Mouse (Mus musculus) heart, embryonic 13.5 days (tissue): Measurements from ENCODE around the gene Tsen2. TPM values are rescaled to one million over a fixed set of nuclear protein-coding genes. Genes with fewer than 3 reads are reported as not detected.

Source experiments
- ATAC-seq: fragments of 200-750 bp; cut with Nextera tagmentation; 2 replicates; pipeline ENCODE4 v1.8.0; 2017; ENCODE audit warnings: moderate TSS enrichment; ENCODE audit not compliant: insufficient number of reproducible peaks, low FRiP score, low TSS enrichment; ENCODE audit errors: extremely low read depth
- H3K27ac ChIP-seq: fragments of 300-500 bp; sonication (generic); replicated peaks from 2 replicates; pipeline ENCODE4 v1.5.1; 2015; ENCODE audit warnings: moderate library complexity, mild to moderate bottlenecking, inconsistent platforms
- H3K27me3 ChIP-seq: fragments of 300-500 bp; sonication (generic); replicated peaks from 2 replicates; pipeline ENCODE4 v1.6.1; 2015; ENCODE audit warnings: mild to moderate bottlenecking, inconsistent platforms
- H3K36me3 ChIP-seq: fragments of 300-500 bp; sonication (generic); 2 replicates; pipeline ENCODE4 v1.6.1; 2015; ENCODE audit warnings: mild to moderate bottlenecking, inconsistent platforms
- H3K4me1 ChIP-seq: fragments of 300-500 bp; sonication (generic); 2 replicates; pipeline ENCODE4 v1.6.1; 2015; ENCODE audit warnings: inconsistent platforms
- H3K4me2 ChIP-seq: fragments of 300-500 bp; sonication (generic); 2 replicates; pipeline ENCODE4 v1.6.1; 2015; ENCODE audit warnings: inconsistent platforms, mild to moderate bottlenecking, moderate library complexity
- H3K4me3 ChIP-seq: fragments of 300-500 bp; sonication (generic); 2 replicates; pipeline ENCODE4 v1.5.1; 2015; ENCODE audit warnings: moderate library complexity, mild to moderate bottlenecking, inconsistent platforms
- H3K9ac ChIP-seq: fragments of 300-500 bp; sonication (generic); 2 replicates; pipeline ENCODE4 v1.6.1; 2015; ENCODE audit warnings: inconsistent platforms, mild to moderate bottlenecking, moderate library complexity
- H3K9me3 ChIP-seq: fragments of 300-500 bp; sonication (generic); 2 replicates; pipeline ENCODE4 v1.6.1; 2016; ENCODE audit warnings: inconsistent platforms
- WGBS: fragments of 180-500 bp; shearing (Covaris S2); methylation state at CpG from one replicate; pipeline ENCODE4 v1.1.7; 2015; ENCODE audit warnings: mixed read lengths; 5-methylcytosine and 5-hydroxymethylcytosine counted together
- polyA plus RNA-seq: library from polyadenylated mRNA; unstranded; fragments of >200 nt; fragmentation: Nextera tagmentation; extraction: Ambion mirVana; gene quantifications from 2 replicates; pipeline ENCODE4 v1.2.1, GENCODE M21; 2015

The Tsen2 gene
- polyA plus RNA-seq, 1 experiment from 2014 or later: 18.4 TPM

- no peaks in the 10 kb centered on the region for H3K36me3 ChIP-seq
- H3K9me3 ChIP-seq: no peaks in the 10 kb centered on the region
- no peak overlapping the region for H3K9ac ChIP-seq
- H3K4me3 ChIP-seq: no peak overlapping the region
- WGBS: 64% methylated on average over 2 of the region's 2 CpGs
- no peak for ATAC-seq
- H3K4me1 ChIP-seq: peaks cover 4% of the 10 kb centered on the region; the same call in 1 of the 2 replicates
- no peak overlapping the region for H3K27ac ChIP-seq
- H3K4me2 ChIP-seq: no peak overlapping the region
- H3K27me3 ChIP-seq: peaks cover 24% of the 10 kb centered on the region
These were observed 26.1 kb upstream of the Tsen2 start for GRCm38 (mm10) chr6:115518352-115518751.

DNA sequence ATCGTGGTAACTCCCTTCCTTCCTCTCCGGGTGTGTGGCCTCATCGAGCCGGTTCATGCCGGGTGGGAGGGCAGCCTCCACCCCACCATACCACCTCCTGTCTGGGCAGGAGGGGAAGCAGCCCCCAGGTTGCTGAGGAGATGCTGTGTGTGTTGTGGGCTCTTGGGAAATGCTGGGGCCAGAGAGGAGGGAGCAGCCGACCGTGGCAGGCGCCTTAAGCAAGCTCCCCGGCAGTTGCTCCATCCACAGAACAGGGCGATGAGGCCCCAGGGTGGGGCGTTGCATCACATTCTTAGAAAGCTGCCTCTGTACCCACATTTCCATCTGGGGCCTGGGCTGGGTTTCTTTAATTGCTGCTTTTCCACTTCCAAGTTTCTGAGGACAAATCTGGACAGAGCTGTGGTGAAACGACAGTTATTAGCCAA lies 25.2 kb upstream of the Tsen2 start:
- Histone ChIP-seq H3K9ac (no peak overlapping the region), H3K27ac (no peak overlapping the region), H3K4me3 (no peak overlapping the region), H3K4me1 (peaks cover 8% of the 10 kb centered on the region), H3K36me3 (no peaks in the 10 kb centered on the region), H3K9me3 (no peaks in the 10 kb centered on the region), H3K4me2 (no peak overlapping the region), H3K27me3 (peaks cover 24% of the 10 kb centered on the region)
- WGBS: 61% methylated on average over 11 of the region's 12 CpGs
- no peak; the same call in 1 of the 2 replicates for ATAC-seq

GRCm38 (mm10) chr6:115521923-115522322 lies 22.5 kb upstream of the Tsen2 start:
- no peaks in the 10 kb centered on the region for H3K9me3 ChIP-seq
- no peak for ATAC-seq
- H3K36me3 ChIP-seq: no peaks in the 10 kb centered on the region
- H3K9ac ChIP-seq: no peak overlapping the region
- peaks cover 24% of the 10 kb centered on the region for H3K27me3 ChIP-seq
- H3K4me1 ChIP-seq: peaks cover 12% of the 10 kb centered on the region
- no peak overlapping the region for H3K4me3 ChIP-seq
- no peak overlapping the region for H3K27ac ChIP-seq
- H3K4me2 ChIP-seq: no peak overlapping the region
- WGBS: 36% methylated on average over 1 of the region's 1 CpGs

DNA sequence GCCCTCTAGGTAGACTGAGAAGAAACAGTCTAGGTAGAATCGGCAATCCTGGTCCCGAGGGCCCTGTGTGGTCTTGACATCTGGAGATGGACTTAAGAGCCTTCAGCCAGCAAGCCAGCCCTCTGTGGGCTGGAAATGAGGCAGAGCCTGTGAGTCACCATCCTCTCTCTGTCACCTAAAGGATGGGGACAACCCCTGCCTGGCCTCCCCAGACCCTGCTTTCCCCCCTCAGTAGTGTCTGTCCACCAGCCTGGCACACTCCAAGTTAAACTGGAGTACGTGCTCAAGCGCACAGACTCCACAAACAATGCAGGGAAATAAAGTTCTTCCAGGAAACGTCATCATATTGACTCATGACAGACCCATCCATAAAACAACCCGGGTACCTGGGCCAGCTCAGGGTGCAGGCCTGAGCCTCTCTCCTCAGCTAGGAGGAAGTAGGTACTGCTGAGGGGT lies 21.7 kb upstream of the Tsen2 start:
- 59% methylated on average over 6 of the region's 6 CpGs for WGBS

DNA sequence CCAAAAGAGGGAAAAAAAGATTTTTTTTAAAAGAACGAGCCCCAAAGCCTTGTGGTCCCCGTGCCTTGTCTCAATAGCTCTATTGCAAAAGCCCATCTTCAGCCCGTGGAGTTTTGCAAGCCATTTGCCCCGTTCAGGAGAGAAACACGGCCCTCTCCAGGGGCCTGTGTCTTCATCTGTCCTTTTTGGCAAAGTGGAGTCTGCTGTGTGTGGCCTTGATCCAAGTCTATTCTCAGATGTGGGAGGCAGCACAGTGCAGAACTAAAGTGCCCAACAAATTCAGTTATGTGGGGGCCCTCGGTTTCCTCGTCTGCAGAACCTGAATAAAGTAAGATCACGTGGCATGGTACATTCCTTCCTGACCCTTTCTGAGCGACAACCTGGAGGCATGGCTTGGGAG lies 21.3 kb upstream of the Tsen2 start:
- ATAC-seq: no peak
- Histone ChIP-seq H3K4me2 (no peak overlapping the region), H3K27me3 (peaks cover 24% of the 10 kb centered on the region), H3K4me1 (peaks cover 12% of the 10 kb centered on the region), H3K9me3 (no peaks in the 10 kb centered on the region), H3K9ac (no peak overlapping the region), H3K36me3 (no peaks in the 10 kb centered on the region), H3K27ac (0 out of 2 replicates have a peak overlapping the region, but pooled peaks have one; percentile 10), H3K4me3 (no peak overlapping the region)
- 52% methylated on average over 9 of the region's 9 CpGs for WGBS

More for the DNA sequence above, 21.7 kb upstream of the Tsen2 start:
- H3K9ac ChIP-seq: no peak overlapping the region
- H3K36me3 ChIP-seq: no peaks in the 10 kb centered on the region
- peaks cover 12% of the 10 kb centered on the region for H3K4me1 ChIP-seq
- no peak overlapping the region for H3K4me3 ChIP-seq
- no peak overlapping the region for H3K27ac ChIP-seq
- no peak for ATAC-seq
- no peaks in the 10 kb centered on the region for H3K9me3 ChIP-seq
- H3K27me3 ChIP-seq: peaks cover 24% of the 10 kb centered on the region
- no peak overlapping the region for H3K4me2 ChIP-seq

GRCm38 (mm10) chr6:115524449-115524990 lies 19.9 kb upstream of the Tsen2 start:
- 73% methylated on average over 9 of the region's 9 CpGs for WGBS
- peaks cover 11% of the 10 kb centered on the region for H3K27me3 ChIP-seq
- H3K4me3 ChIP-seq: no peak overlapping the region
- peaks cover 12% of the 10 kb centered on the region for H3K4me1 ChIP-seq
- no peak overlapping the region for H3K9ac ChIP-seq
- H3K36me3 ChIP-seq: no peaks in the 10 kb centered on the region
- H3K9me3 ChIP-seq: no peaks in the 10 kb centered on the region
- ATAC-seq: no peak
- no peak overlapping the region for H3K27ac ChIP-seq
- H3K4me2 ChIP-seq: no peak overlapping the region

- 70% methylated on average over 3 of the region's 3 CpGs for WGBS
- Histone ChIP-seq H3K9ac (no peak overlapping the region), H3K27ac (no peak overlapping the region), H3K4me2 (no peak overlapping the region), H3K4me1 (peaks cover 12% of the 10 kb centered on the region), H3K36me3 (no peaks in the 10 kb centered on the region), H3K27me3 (no peaks in the 10 kb centered on the region), H3K4me3 (no peak overlapping the region), H3K9me3 (no peaks in the 10 kb centered on the region)
- ATAC-seq: no peak
These were observed 17.0 kb upstream of the Tsen2 start for GRCm38 (mm10) chr6:115527418-115527817.

DNA sequence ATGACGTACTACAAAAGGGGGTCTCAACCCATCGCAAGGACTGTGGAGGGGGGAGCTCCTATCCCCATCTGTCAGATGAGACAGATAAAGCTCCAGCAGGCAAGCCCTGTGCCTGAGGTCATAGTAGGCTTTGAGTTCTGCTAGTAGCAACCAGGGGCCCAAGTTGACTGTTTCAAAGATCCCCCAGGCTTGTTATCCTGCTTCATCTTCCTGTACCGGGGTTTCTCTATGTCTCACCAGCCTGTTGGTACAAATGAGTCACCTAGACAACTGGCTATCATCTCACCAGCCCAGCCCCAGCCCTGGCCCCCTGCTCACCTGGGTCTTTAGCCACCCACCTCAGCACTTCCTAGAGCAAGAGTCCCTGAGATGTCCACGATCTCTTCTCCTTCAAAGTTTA lies 16.1 kb upstream of the Tsen2 start:
- no peaks in the 10 kb centered on the region for H3K9me3 ChIP-seq
- no peak overlapping the region for H3K4me3 ChIP-seq
- no peak overlapping the region for H3K4me2 ChIP-seq
- H3K4me1 ChIP-seq: peaks cover 7% of the 10 kb centered on the region
- no peak for ATAC-seq
- no peak overlapping the region for H3K9ac ChIP-seq
- 80% methylated on average over 4 of the region's 4 CpGs for WGBS
- H3K36me3 ChIP-seq: no peaks in the 10 kb centered on the region
- H3K27ac ChIP-seq: no peak overlapping the region
- H3K27me3 ChIP-seq: 0 out of 2 replicates have a peak, but pooled peaks cover 2% of the 10 kb centered on the region

GRCm38 (mm10) chr6:115534617-115535016 lies 9.8 kb upstream of the Tsen2 start:
- no peak for ATAC-seq
- WGBS: 56% methylated on average over 7 of the region's 7 CpGs

DNA sequence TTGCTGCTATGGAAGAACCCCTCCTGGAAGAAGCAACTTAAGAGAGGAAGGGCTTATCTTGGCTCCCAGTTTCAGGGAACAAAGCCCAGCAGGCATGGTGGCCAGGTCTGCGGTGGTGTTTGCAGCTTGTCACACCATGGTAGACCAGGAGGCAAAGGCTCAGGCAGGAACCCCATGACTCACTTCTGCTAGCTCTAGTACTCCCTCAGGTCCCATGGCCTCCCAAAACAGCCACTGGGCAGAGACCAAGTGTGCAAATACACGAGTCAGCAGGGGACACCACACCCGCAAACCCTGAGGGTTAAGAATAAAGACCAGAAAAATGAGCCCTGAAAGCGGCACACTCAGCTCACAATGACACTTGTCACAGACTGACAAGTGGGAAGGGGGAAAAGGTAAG lies 8.3 kb upstream of the Tsen2 start:
- 79% methylated on average over 4 of the region's 4 CpGs for WGBS
- no peak overlapping the region for H3K4me2 ChIP-seq
- H3K9me3 ChIP-seq: no peaks in the 10 kb centered on the region
- no peaks in the 10 kb centered on the region for H3K36me3 ChIP-seq
- peaks cover 31% of the 10 kb centered on the region for H3K27me3 ChIP-seq
- no peak overlapping the region for H3K27ac ChIP-seq
- peaks cover 6% of the 10 kb centered on the region; the same call in 1 of the 2 replicates for H3K4me1 ChIP-seq
- ATAC-seq: no peak
- H3K9ac ChIP-seq: no peak overlapping the region
- H3K4me3 ChIP-seq: no peak overlapping the region

More at GRCm38 (mm10) chr6:115534617-115535016, 9.8 kb upstream of the Tsen2 start:
- H3K4me2 ChIP-seq: no peak overlapping the region
- H3K4me1 ChIP-seq: peaks cover 6% of the 10 kb centered on the region; the same call in 1 of the 2 replicates
- no peak overlapping the region for H3K27ac ChIP-seq
- no peak overlapping the region for H3K4me3 ChIP-seq
- H3K27me3 ChIP-seq: peaks cover 26% of the 10 kb centered on the region
- H3K9me3 ChIP-seq: no peaks in the 10 kb centered on the region
- H3K36me3 ChIP-seq: no peaks in the 10 kb centered on the region
- H3K9ac ChIP-seq: no peak overlapping the region

DNA sequence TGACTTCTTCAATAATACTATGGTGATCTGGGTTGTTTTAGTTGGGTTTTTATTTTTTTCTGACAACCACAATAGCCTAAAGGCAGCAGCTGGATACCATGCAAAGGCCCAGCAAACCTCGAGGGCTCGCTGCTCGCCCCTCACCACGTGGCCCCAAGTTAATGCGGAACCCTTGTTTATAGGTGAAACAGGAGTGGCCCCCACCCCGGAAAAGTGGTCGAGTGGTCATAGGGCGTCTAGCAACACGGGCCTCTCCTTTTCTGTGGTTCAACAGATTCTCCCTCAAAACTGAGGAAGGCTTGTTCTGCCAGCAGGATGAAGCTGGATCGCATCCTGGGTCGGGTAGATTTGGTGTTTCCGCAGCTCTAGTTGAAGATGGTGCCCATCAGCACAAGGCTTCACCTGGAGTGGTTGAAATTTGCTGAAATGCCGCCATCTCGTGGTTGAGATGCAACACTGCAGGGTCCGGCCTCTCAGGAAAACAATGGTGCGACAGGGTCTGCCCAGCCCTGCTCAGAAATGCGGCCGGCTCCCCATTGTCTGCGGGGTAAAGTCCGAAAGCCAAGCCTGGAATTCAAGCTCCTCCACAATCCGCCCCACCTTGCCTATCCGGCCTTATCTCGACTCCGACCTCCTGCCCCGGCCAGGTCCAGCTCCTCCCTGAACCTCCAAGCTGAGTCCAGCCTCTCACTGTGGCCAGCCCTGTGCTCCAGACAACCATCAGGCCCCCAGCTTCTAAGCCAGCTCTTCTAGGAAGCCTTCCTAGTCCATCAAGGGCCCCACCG lies 5.6 kb upstream of the Tsen2 start:
- peak overlapping the region; percentile 70 for H3K4me2 ChIP-seq
- H3K9ac ChIP-seq: peak overlapping the region; percentile 78
- ATAC-seq: no peak
- H3K36me3 ChIP-seq: no peaks in the 10 kb centered on the region
- WGBS: 18% methylated on average over 26 of the region's 26 CpGs
- peak overlapping the region; percentile 41 for H3K4me3 ChIP-seq
- no peaks in the 10 kb centered on the region for H3K9me3 ChIP-seq
- H3K27ac ChIP-seq: no peak overlapping the region
- peaks cover 27% of the 10 kb centered on the region for H3K27me3 ChIP-seq
- peaks cover 20% of the 10 kb centered on the region for H3K4me1 ChIP-seq
